In genomic region chr1:52008443-52008842, GRCm38 (mm10) we compare ENCODE assay signal across 9 mouse cellular contexts. TPM values are rescaled to one million over a fixed set of nuclear protein-coding genes. Genes with fewer than 3 reads are reported as not detected.
DNase-seq lines count a peak whose midpoint lies in the region; ATAC-seq lines count a peak whose summit lies in the region.
"Had no signal": no experiment of that assay in that cellular context is flagged by ENCODE, and none has a peak within 500 bp of the region (broad histone marks: within the 10 kb centered on the region; RNA-seq: fewer than 3 reads in every experiment).

No protein-coding gene starts in this region.

- H3K4me2 ChIP-seq in kidney, embryonic 14.5 days (replicated peaks; ENCODE audit: low read depth, low read length), result peak overlapping the region; percentile 57
- H3K4me2 ChIP-seq in forebrain, embryonic 11.5 days (ENCODE audit: low read depth, low read length, severe bottlenecking), result peak overlapping the region; percentile 52
- H3K4me2 ChIP-seq in intestine, embryonic 15.5 days (replicated peaks), result peak overlapping the region; percentile 61

- WGBS in kidney, embryonic 14.5 days, result 6% methylated on average over 11 of the region's 11 CpGs
- 4% methylated on average over 11 of the region's 11 CpGs for WGBS in forebrain, embryonic 11.5 days
- 7% methylated on average over 11 of the region's 11 CpGs for WGBS in intestine, embryonic 15.5 days

- peak overlapping the region; percentile 33 for H3K4me3 ChIP-seq in kidney, embryonic 14.5 days (ENCODE audit: low read length)
- H3K4me3 ChIP-seq in forebrain, embryonic 11.5 days (ENCODE audit: low read depth, low read length), result peak overlapping the region; percentile 30
- peak overlapping the region; percentile 27 for H3K4me3 ChIP-seq in intestine, embryonic 15.5 days (replicated peaks)

- H3K36me3 ChIP-seq in kidney, embryonic 14.5 days (ENCODE audit: control insufficient read depth, insufficient read depth, low read length), result no peaks in the 10 kb centered on the region
- H3K36me3 ChIP-seq in forebrain, embryonic 11.5 days (ENCODE audit: control insufficient read depth, insufficient read depth, low read length), result no peaks in the 10 kb centered on the region
- no peaks in the 10 kb centered on the region for H3K36me3 ChIP-seq in intestine, embryonic 15.5 days

- no peak overlapping the region for H3K27ac ChIP-seq in kidney, embryonic 14.5 days (ENCODE audit: low read depth, low read length)
- no peak overlapping the region for H3K27ac ChIP-seq in forebrain, embryonic 11.5 days (ENCODE audit: low read depth, low read length)
- H3K27ac ChIP-seq in intestine, embryonic 15.5 days, result no peak overlapping the region

- ATAC-seq in kidney, embryonic 14.5 days (ENCODE audit: low FRiP score, low TSS enrichment), result 0 out of 2 replicates have a peak, but pooled peaks have one; percentile 32
- ATAC-seq in forebrain, embryonic 11.5 days (replicated peaks; ENCODE audit: low FRiP score), result no peak
- ATAC-seq in intestine, embryonic 15.5 days, result peak; percentile 61
- ATAC-seq in erythroid progenitor cell, adult 5-6 weeks (replicated peaks; ENCODE audit: low FRiP score, poor library complexity, severe bottlenecking), result no peak
- ATAC-seq: Patski had no signal

- H3K27me3 ChIP-seq in kidney, embryonic 14.5 days (ENCODE audit: control insufficient read depth, insufficient read depth, low read length), result no peaks in the 10 kb centered on the region
- no peaks in the 10 kb centered on the region for H3K27me3 ChIP-seq in forebrain, embryonic 11.5 days (ENCODE audit: control insufficient read depth, insufficient read depth, low read length)
- H3K27me3 ChIP-seq in intestine, embryonic 15.5 days (replicated peaks), result no peaks in the 10 kb centered on the region; the same call in 1 of the 2 replicates

- no peak overlapping the region for H3K9ac ChIP-seq in kidney, embryonic 14.5 days (ENCODE audit: low read depth, low read length)
- peak overlapping the region; percentile 43 for H3K9ac ChIP-seq in forebrain, embryonic 11.5 days (ENCODE audit: low read length)
- H3K9ac ChIP-seq in intestine, embryonic 15.5 days, result peak overlapping the region; percentile 22; the same call in 1 of the 2 replicates

- intact Hi-C loops in left cerebral cortex, postnatal 10 days (cut with DNase I), result loop anchor here (5.0 kb wide), 1 partner anchor 74 kb away; no protein-coding TSS in a partner anchor

- H3K4me1 ChIP-seq in kidney, embryonic 14.5 days (ENCODE audit: control insufficient read depth, insufficient read depth, low read length), result no peaks in the 10 kb centered on the region
- H3K4me1 ChIP-seq in forebrain, embryonic 11.5 days (replicated peaks; ENCODE audit: control insufficient read depth, insufficient read depth, low read length), result peaks cover 4% of the 10 kb centered on the region; the same call in 1 of the 2 replicates
- H3K4me1 ChIP-seq in intestine, embryonic 15.5 days (replicated peaks), result 0 out of 2 replicates have a peak, but pooled peaks cover 7% of the 10 kb centered on the region

- DNase-seq in kidney, adult 11 months, result no peak
- DNase-seq in forebrain, embryonic 11.5 days (ENCODE audit: low spot score), result no peak
- peak; percentile 7 for DNase-seq in lung, postnatal 10 days
- peak; percentile 61 to 69 for DNase-seq in spleen, adult 18-20 months
- DNase-seq in left cerebral cortex, postnatal 10 days (ENCODE audit: extremely low spot score in 1 of 2, low spot score in 2 of 2), result no peak

- H3K9me3 ChIP-seq in kidney, embryonic 14.5 days (ENCODE audit: control insufficient read depth, low read length), result no peaks in the 10 kb centered on the region
- no peaks in the 10 kb centered on the region for H3K9me3 ChIP-seq in forebrain, embryonic 11.5 days (ENCODE audit: control insufficient read depth, low read length)
- no peaks in the 10 kb centered on the region for H3K9me3 ChIP-seq in intestine, embryonic 15.5 days

RNA-seq across cellular contexts. Expression of gene Stat4, which starts 21.5 kb away (rescaled TPM):
- 0.86 and 0.95 TPM in 2 replicates for polyA plus RNA-seq in kidney, embryonic 14.5 days (2014; fragmentation: Nextera tagmentation; extraction: Ambion mirVana)
- polyA plus RNA-seq in forebrain, embryonic 11.5 days (2014; fragmentation: Nextera tagmentation; extraction: Ambion mirVana), result 12.0 and 12.4 TPM in 2 replicates
- 1.2 and 1.7 TPM in 2 replicates for polyA plus RNA-seq in intestine, embryonic 15.5 days (2015; fragmentation: Nextera tagmentation; extraction: Ambion mirVana)
- 0.84 and 4.7 TPM in 2 replicates for total RNA-seq in erythroid progenitor cell, adult 5-6 weeks (2015; ENCODE audit: low replicate concordance)
- total RNA-seq in erythroid progenitor cell, adult 5-6 weeks (2017; ENCODE audit: low replicate concordance), result 2.7 and 7.8 TPM in 2 replicates
- 1 to 10 TPM; 3.7 to 4.9 TPM for total RNA-seq in left cerebral cortex, postnatal 10 days (2021)
- polyA plus RNA-seq: Patski had no signal

Comparison
In these comparisons a context has a peak if more than half of its experiments do, and no peak if none do; other contexts are left out.
1. ATAC-seq: peak in kidney, embryonic 14.5 days (single experiment) and intestine, embryonic 15.5 days (single experiment); none in forebrain, embryonic 11.5 days (single experiment) and erythroid progenitor cell, adult 5-6 weeks (single experiment).
2. DNase-seq: peak in lung, postnatal 10 days (single experiment) and spleen, adult 18-20 months (2 of 2); none in kidney, adult 11 months (single experiment), forebrain, embryonic 11.5 days (single experiment) and left cerebral cortex, postnatal 10 days (0 of 2).
3. Peak in every context shown above with its lines, with median percentiles within 50 percentile points of each other: H3K4me2 ChIP-seq and H3K4me3 ChIP-seq.